Mouse (Mus musculus) C2C12 (cell line): ENCODE measurements at regions not wholly inside any gene's neighbourhood (a gene's known extent, or its start where the extent isn't known, plus 50 kb on each side); places are given as distances from the start of the nearest gene placed in this dataset.

Source experiments
- CTCF ChIP-seq: IDR thresholded peaks from one replicate; pipeline ENCODE4 v1.5.1; 2011; ENCODE audit not compliant: control insufficient read depth, insufficient read depth, insufficient read length
- MYOD1 ChIP-seq: IDR thresholded peaks from one replicate; pipeline ENCODE4 v1.6.1; 2011; ENCODE audit warnings: low read depth; ENCODE audit not compliant: control insufficient read depth, insufficient read length
- MYOG ChIP-seq: IDR thresholded peaks from one replicate; pipeline ENCODE4 v1.6.1; 2011; ENCODE audit not compliant: control insufficient read depth, insufficient read length; ENCODE audit errors: extremely low read depth

GRCm38 (mm10) chr7:70700461-70700860, 333.9 kb upstream of the Nr2f2 start:
- TF ChIP-seq CTCF (no peak), MYOD1 (no peak), MYOG (no peak)
